Mouse (Mus musculus) CH12.LX (cell line): ENCODE data around the gene Gm20422. TPM values are rescaled to one million over a fixed set of nuclear protein-coding genes. Genes with fewer than 3 reads are reported as not detected.

ENCODE experiments used
- DNase-seq: peaks from one replicate; pipeline ENCODE4 v3.0.0-alpha.2; 2013; ENCODE audit errors: extremely low read depth
- H3K27ac ChIP-seq: 2 replicates; pipeline ENCODE4 v1.5.1; 2012; ENCODE audit warnings: low read depth, mild to moderate bottlenecking, control low read depth, moderate library complexity; ENCODE audit not compliant: insufficient read depth
- H3K27me3 ChIP-seq: replicated peaks from 2 replicates; pipeline ENCODE3; 2012; ENCODE audit warnings: inconsistent platforms
- H3K36me3 ChIP-seq, 2 experiments: replicated peaks in 1 of 2; 2 replicates each; pipeline versions ENCODE3 to v1.6.1; 2012; ENCODE audit warnings: inconsistent platforms in 1 of 2, low read length in 1 of 2, mild to moderate bottlenecking in 1 of 2, mixed read lengths in 1 of 2, moderate library complexity in 1 of 2; ENCODE audit not compliant: control insufficient read depth in 1 of 2, insufficient read depth in 1 of 2
- H3K4me1 ChIP-seq, 2 experiments: 2 replicates each; pipeline ENCODE4 v1.6.1; 2012; ENCODE audit warnings: inconsistent platforms in 1 of 2, moderate library complexity in 1 of 2; ENCODE audit not compliant: insufficient read depth in 2 of 2, control insufficient read depth in 1 of 2
- H3K4me2 ChIP-seq: 2 replicates; pipeline ENCODE4 v1.6.1; 2012; ENCODE audit warnings: low read depth, mild to moderate bottlenecking, control low read depth; ENCODE audit not compliant: poor library complexity, insufficient read depth, severe bottlenecking
- H3K4me3 ChIP-seq, 3 experiments: fragments of 150-350 bp in 1 of 3; sonication (generic) in 1 of 3; replicated peaks in 1 of 3; 2 replicates each; pipeline versions ENCODE3 to v1.5.1; 2011 to 2012; ENCODE audit warnings: low read depth in 2 of 3, low read length in 2 of 3, mild to moderate bottlenecking in 2 of 3, moderate library complexity in 2 of 3, control low read depth in 1 of 3, improper control_type of control experiment in 1 of 3, inconsistent platforms in 1 of 3, mixed read lengths in 1 of 3; ENCODE audit not compliant: poor library complexity in 1 of 3
- H3K79me2 ChIP-seq: replicated peaks from 2 replicates; pipeline ENCODE4 v1.6.1; 2012; ENCODE audit warnings: mild to moderate bottlenecking, moderate library complexity; ENCODE audit not compliant: control insufficient read depth, poor library complexity, insufficient read depth, severe bottlenecking; ENCODE audit errors: extremely low read depth
- H3K9ac ChIP-seq: 2 replicates; pipeline ENCODE4 v1.6.1; 2012; ENCODE audit warnings: low read depth, mild to moderate bottlenecking, control low read depth, moderate library complexity; ENCODE audit not compliant: insufficient read depth
- H3K9me3 ChIP-seq: replicated peaks from 2 replicates; pipeline ENCODE3; 2012; ENCODE audit warnings: low read length, inconsistent platforms, mixed read lengths
- BHLHE40 ChIP-seq: IDR thresholded peaks from 2 replicates; pipeline ENCODE4 v1.6.1; 2011; ENCODE audit warnings: mild to moderate bottlenecking, low read depth, low read length, improper control_type of control experiment
- CHD1 ChIP-seq: IDR thresholded peaks from 2 replicates; pipeline ENCODE4 v1.6.1; 2012; ENCODE audit warnings: low read depth, low read length, improper control_type of control experiment, inconsistent platforms
- CTCF ChIP-seq, 2 experiments: IDR thresholded peaks in 1 of 2; conservative IDR thresholded peaks in 1 of 2; 2 replicates each; pipeline ENCODE4 v1.5.1; 2011 to 2012; ENCODE audit warnings: low read depth in 2 of 2, low read length in 2 of 2, improper control_type of control experiment in 1 of 2, inconsistent platforms in 1 of 2, mild to moderate bottlenecking in 1 of 2, moderate library complexity in 1 of 2
- EP300 ChIP-seq: IDR thresholded peaks from 2 replicates; pipeline ENCODE4 v1.6.1; 2011; ENCODE audit warnings: low read length, improper control_type of control experiment
- ETS1 ChIP-seq: conservative IDR thresholded peaks from 2 replicates; pipeline ENCODE4 v1.6.1; 2012; ENCODE audit warnings: low read depth, mild to moderate bottlenecking, inconsistent platforms, low read length, improper control_type of control experiment, moderate library complexity
- GABPA ChIP-seq: IDR thresholded peaks from 2 replicates; pipeline ENCODE4 v1.6.1; 2012; ENCODE audit warnings: low read depth, low read length, improper control_type of control experiment, inconsistent platforms; ENCODE audit not compliant: insufficient replicate concordance
- IRF4 ChIP-seq: IDR thresholded peaks from 2 replicates; pipeline ENCODE4 v1.6.1; 2014; ENCODE audit warnings: low read depth, mild to moderate bottlenecking, inconsistent platforms, low read length, improper control_type of control experiment
- KAT2A ChIP-seq: IDR thresholded peaks from 2 replicates; pipeline ENCODE4 v1.6.1; 2012; ENCODE audit warnings: low read length, improper control_type of control experiment, inconsistent platforms; ENCODE audit not compliant: insufficient replicate concordance
- MAZ ChIP-seq: IDR thresholded peaks from 2 replicates; pipeline ENCODE4 v1.6.1; 2012; ENCODE audit warnings: low read depth, mild to moderate bottlenecking, inconsistent platforms, low read length, improper control_type of control experiment, moderate library complexity
- MEF2A ChIP-seq: IDR thresholded peaks from 2 replicates; pipeline ENCODE4 v1.6.1; 2014; ENCODE audit warnings: low read depth, mild to moderate bottlenecking, inconsistent platforms, low read length, improper control_type of control experiment, borderline replicate concordance
- MXI1 ChIP-seq: IDR thresholded peaks from 2 replicates; pipeline ENCODE4 v1.6.1; 2011; ENCODE audit warnings: mild to moderate bottlenecking, low read depth, low read length, improper control_type of control experiment
- MYC ChIP-seq: IDR thresholded peaks from 2 replicates; pipeline ENCODE4 v1.6.1; 2011; ENCODE audit warnings: low read depth, mild to moderate bottlenecking, improper control_type of control experiment, low read length
- NRF1 ChIP-seq: IDR thresholded peaks from 2 replicates; pipeline ENCODE4 v1.6.1; 2014; ENCODE audit warnings: low read depth, mild to moderate bottlenecking, inconsistent platforms, low read length, improper control_type of control experiment, moderate library complexity
- PAX5 ChIP-seq: IDR thresholded peaks from 2 replicates; pipeline ENCODE4 v1.6.1; 2012; ENCODE audit warnings: low read length, inconsistent platforms, mixed read lengths
- POLR2AphosphoS2 ChIP-seq: IDR thresholded peaks from 2 replicates; pipeline ENCODE4 v1.6.1; 2011; ENCODE audit warnings: low read depth, low read length, improper control_type of control experiment
- SMC3 ChIP-seq: IDR thresholded peaks from 2 replicates; pipeline ENCODE4 v1.6.1; 2011; ENCODE audit warnings: low read depth, low read length, improper control_type of control experiment
- USF1 ChIP-seq: IDR thresholded peaks from 2 replicates; pipeline ENCODE4 v1.6.1; 2014; ENCODE audit warnings: low read depth, mild to moderate bottlenecking, inconsistent platforms, low read length, improper control_type of control experiment
- USF2 ChIP-seq: conservative IDR thresholded peaks from 2 replicates; pipeline ENCODE4 v1.6.1; 2011; ENCODE audit warnings: low read depth, low read length, improper control_type of control experiment
- ZMIZ1 ChIP-seq: IDR thresholded peaks from 2 replicates; pipeline ENCODE4 v1.6.1; 2012; ENCODE audit warnings: low read depth, mild to moderate bottlenecking, inconsistent platforms, low read length, improper control_type of control experiment
- dilution Hi-C: fragments of 300-500 bp; cut with MboI; formaldehyde crosslinking; loops from 2 replicates; pipeline ENCODE4 v1.14.3; 2020; ENCODE audit warnings: low sequenced_read_pairs; ENCODE audit not compliant: extremely low pct_unique_long_range_greater_than_20kb, extremely low pct_ligation_motif_present
- in situ Hi-C: fragments of 300-500 bp; cut with MboI; formaldehyde crosslinking; loops from 3 replicates; pipeline ENCODE4 v1.14.3; 2019; ENCODE audit warnings: low sequenced_read_pairs, low pct_ligation_motif_present, low pct_unique_long_range_greater_than_20kb, mixed read lengths
- polyA plus RNA-seq: library from polyadenylated mRNA; unstranded; fragments of >175 nt; gene quantifications from 2 replicates; pipeline ENCODE4 v1.2.1, GENCODE M21; 2012; ENCODE audit warnings: low read depth; ENCODE audit not compliant: insufficient read length
- total RNA-seq, 2 experiments: library from RNA; depleted of rRNA; stranded (reverse); fragments of 300-350 nt in 1 of 2; fragments of >200 nt in 1 of 2; gene quantifications; 2 replicates each; pipeline ENCODE4 v1.2.3; 2012 to 2014

Gm20422 gene
- total and polyA plus RNA-seq, 3 experiments: 1.4 to 2.0 (median 1.6) TPM

- H3K27ac ChIP-seq: no peak overlapping the region
- no peaks in the 10 kb centered on the region; the same call in 1 of the 2 replicates for H3K79me2 ChIP-seq
- peaks cover 95 to 97% of the 10 kb centered on the region in 2 experiments for H3K36me3 ChIP-seq
- in situ Hi-C loops (no loop called here), dilution Hi-C loops (no loop called here)
- no peak for TF ChIP-seq KAT2A
- no peak for TF ChIP-seq EP300
- no peak for TF ChIP-seq MAZ
- TF ChIP-seq BHLHE40: no peak
- TF ChIP-seq SMC3: no peak
- no peak for TF ChIP-seq CTCF (conservative IDR thresholded peaks at IDR 0.05 in 1 of 2, IDR thresholded peaks at IDR 0.05 in 1 of 2; ENCODE audit: low read depth in 2 of 2, low read length in 2 of 2)
- no peak for TF ChIP-seq MXI1
- TF ChIP-seq PAX5: no peak
- TF ChIP-seq MYC: no peak
- no peak for TF ChIP-seq POLR2AphosphoS2
- peaks cover under 1 to 1% of the 10 kb centered on the region in 2 experiments; a peak in 2 of 4 replicates for H3K4me1 ChIP-seq
- H3K9me3 ChIP-seq: no peaks in the 10 kb centered on the region
- H3K4me3 ChIP-seq: no peak overlapping the region
- DNase-seq: no peak
- no peak overlapping the region for H3K4me2 ChIP-seq
- H3K9ac ChIP-seq: no peak overlapping the region
- H3K27me3 ChIP-seq: no peaks in the 10 kb centered on the region
Observed at GRCm38 (mm10) chr8:69799946-69800345, 25.3 kb upstream of the Gm20422 start.

- Histone ChIP-seq H3K9ac (no peak overlapping the region), H3K27me3 (no peaks in the 10 kb centered on the region), H3K4me2 (no peak overlapping the region), H3K79me2 (no peaks in the 10 kb centered on the region; the same call in 1 of the 2 replicates), H3K4me1 (no peaks in the 10 kb centered on the region), H3K9me3 (no peaks in the 10 kb centered on the region), H3K27ac (no peak overlapping the region), H3K4me3 (no peak overlapping the region), H3K36me3 (peaks cover 96 to 98% of the 10 kb centered on the region in 2 experiments)
- dilution Hi-C loops: no loop called here
- TF ChIP-seq USF2 (no peak), MEF2A (no peak), IRF4 (no peak), USF1 (no peak), MAZ (no peak), KAT2A (no peak), GABPA (no peak), CTCF (conservative IDR thresholded peaks at IDR 0.05 in 1 of 2, IDR thresholded peaks at IDR 0.05 in 1 of 2; ENCODE audit: low read depth in 2 of 2, low read length in 2 of 2) (no peak), ETS1 (no peak), ZMIZ1 (no peak), CHD1 (no peak), NRF1 (no peak)
- DNase-seq: no peak
- in situ Hi-C loops: no loop called here
Observed at GRCm38 (mm10) chr8:69799261-69799660, 24.6 kb upstream of the Gm20422 start.
